Mouse (Mus musculus): ENCODE results near the gene Ppp1cb.

Gene Ppp1cb

DNA sequence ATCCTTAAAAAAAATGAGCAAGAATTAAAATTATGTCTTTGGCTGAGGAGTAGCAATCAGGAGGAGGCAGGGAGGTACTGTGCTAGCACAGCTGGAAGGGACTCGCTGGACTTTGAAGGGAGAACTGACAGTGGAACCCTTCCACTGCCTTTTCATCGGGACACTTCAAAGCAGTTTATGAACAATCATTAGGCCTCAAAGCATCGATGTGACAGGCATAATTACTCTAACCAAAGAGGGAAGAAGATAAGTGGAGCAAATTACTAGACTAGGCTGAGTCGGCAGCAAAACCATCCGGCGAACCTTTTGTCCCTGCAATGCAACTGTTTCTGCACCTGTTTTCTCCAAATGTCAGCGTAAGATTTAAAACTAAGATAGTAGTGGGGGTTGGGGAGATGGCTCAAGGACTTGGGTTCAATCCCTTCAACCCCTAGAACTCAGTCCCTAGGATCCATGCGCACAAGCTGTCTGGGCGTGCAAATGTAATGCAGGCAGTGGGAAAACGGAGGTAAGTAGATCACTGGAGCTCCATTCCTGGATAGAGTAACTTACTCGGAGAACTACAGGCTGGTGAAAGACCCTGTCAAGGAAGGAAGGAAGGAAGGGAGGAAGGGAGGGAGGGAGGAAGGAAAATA lies 13.2 kb upstream of the Ppp1cb start:
- DNase-seq = no peak

DNA sequence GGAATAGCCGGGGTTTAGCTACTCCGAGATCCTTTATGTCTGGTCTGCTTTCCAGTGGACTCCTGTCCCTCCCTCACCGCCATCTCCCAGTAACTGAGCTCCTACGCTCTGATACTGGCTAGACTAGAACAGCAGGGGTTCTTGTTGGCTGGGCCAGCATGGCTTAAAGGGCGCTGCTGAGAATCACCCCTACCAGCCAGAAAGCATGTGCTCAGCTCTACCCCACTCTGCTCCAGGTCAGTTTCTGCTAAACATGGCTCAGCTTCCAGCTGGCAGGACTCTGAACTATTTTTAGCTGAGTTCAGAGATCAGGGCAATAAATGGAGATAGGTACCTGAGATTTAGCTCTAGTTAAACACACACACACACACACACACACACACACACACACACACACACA lies 12.2 kb upstream of the Ppp1cb start:
- DNase-seq = no peak

GRCm38 (mm10) chr5:32446810-32447209 lies 11.8 kb upstream of the Ppp1cb start:
- no peak for DNase-seq

- peak in 1 of 2 experiments; percentile 37 for DNase-seq
Measured at GRCm38 (mm10) chr5:32459251-32459881, 723 bp downstream of the Ppp1cb start.

- DNase-seq = peak in 1 of 2 experiments; percentile 13
Measured at GRCm38 (mm10) chr5:32459882-32460751, 1.5 kb downstream of the Ppp1cb start.

- DNase-seq = no peak
Measured at GRCm38 (mm10) chr5:32460973-32461372, 2.3 kb downstream of the Ppp1cb start.

DNA sequence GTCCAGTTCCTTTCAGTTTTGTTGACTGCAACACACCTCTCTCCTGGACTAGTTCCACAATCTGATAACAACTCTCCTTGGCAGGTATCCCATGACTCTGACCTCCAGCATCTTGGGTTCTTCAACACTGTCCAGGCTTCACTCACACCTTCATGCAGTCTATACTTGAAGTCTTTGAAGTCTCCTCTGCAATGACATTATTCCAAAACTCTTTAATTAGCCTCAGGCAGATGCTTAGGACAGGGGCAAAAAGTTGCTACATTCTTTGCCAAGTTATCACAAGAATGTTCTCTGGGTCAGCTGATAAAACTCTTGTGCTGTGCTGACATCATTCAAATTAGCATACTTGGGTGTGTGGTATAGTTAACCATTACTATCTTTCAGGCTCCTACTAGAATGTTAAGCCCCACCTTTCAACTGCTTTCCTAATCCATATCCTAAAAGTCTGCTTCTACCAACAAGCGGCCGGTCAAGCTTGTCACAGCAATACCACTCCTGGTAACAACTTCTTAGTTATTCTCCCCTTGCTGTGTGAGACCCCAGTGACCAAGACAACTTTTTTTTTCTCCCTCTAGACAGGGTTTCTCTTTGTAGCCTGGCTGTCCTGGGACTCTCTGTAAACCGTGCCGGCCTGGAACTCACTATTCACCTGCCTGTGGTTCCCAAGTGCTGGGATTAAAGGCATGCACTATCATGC lies 13.8 kb downstream of the Ppp1cb start:
- DNase-seq = no peak

DNA sequence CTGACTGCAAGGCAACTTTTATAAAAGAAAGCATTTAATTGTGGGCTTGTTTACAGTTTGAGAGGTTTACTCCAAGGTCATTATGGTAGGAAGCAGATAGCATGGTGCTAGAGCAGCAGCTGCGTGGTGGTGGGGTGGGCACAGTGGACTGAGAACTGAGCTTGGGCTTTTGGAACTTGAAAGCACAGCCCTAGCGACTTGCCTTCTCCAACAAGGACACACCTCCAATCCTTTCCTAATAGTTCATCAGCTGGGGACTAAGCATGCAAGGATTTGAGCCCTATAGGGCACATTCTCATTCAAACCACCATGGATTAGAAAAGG lies 14.3 kb downstream of the Ppp1cb start:
- no peak for DNase-seq

DNA sequence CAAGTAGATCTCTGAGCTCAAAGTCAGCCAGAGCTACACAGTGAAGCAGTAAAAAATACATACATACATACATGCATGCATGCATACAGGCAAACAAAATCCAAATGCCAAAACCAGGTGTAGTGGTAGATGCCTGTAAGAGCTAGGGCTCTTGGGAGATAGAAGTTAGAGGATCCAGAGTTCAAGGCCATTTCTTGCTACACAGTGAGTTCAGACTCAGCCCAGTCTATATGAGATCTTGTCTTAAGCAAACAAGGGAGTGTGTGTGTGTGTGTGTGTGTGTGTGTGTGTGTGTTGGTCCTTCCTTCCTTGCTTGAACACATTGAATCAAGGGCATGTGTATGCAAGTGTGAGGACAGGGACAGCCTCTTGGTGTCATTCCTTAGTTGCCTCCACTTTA lies 17.9 kb downstream of the Ppp1cb start:
- no peak for DNase-seq

GRCm38 (mm10) chr5:32478972-32479371 lies 20.3 kb downstream of the Ppp1cb start:
- no peak for DNase-seq

DNA sequence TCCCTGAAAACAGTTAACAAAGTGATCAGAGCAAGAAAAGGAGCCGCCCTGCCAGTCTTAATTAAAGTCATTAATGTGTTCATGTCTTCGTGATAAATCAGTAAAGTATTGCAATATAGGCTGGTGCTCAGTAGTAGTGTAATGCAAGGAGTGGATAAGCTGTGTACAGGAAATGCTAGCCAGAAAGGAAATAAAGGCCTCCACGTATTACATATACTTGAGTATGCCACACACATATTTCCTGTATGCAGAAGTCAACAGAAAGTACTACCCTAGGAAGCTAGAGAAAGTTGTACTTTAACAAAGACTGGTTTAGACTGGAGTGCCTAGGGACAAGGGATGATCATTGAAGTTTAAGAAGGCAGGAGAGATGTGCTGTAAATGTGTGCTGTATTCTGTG lies 26.8 kb downstream of the Ppp1cb start:
- no peak for DNase-seq

DNA sequence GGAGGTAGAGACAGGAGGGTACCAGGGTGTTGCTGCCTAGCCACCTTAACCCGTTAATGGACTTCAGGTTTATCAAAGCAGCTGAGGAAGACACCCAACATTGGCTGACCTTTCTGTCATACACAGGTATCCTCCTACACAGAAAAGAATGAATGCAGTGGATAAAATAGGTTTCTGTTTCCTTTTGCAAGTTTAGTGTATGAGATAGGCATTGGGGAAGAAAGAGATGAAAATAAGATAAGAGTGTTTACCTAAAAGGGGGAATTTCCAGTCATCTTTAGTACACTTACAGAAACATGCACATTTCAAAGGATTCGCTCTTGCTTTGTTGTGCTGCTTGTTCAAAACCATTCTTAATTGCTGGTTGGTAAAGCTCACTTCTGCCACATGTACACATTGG lies 29.4 kb downstream of the Ppp1cb start:
- no peak for DNase-seq

GRCm38 (mm10) chr5:32494084-32494700 lies 35.5 kb downstream of the Ppp1cb start:
- DNase-seq = no peak

DNA sequence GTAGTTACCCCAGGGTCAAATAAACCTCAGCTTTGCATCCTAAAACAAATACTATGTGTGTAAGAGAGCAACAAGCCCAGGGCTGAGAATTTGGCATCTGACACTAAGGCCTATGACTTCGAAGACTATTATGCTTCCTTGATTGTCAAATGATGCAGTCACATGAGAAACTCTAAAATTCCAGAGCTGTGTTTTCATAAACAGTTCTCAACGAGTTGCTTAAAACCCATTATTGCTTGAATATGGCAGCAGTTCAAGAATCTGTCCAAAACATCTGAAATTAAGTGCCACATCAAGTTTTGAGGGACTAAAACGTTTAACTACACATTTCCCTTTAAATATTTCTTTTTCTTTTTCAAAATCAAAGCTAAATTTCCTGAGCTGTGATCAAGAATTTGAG lies 50.1 kb downstream of the Ppp1cb start:
- no peak for DNase-seq

DNA sequence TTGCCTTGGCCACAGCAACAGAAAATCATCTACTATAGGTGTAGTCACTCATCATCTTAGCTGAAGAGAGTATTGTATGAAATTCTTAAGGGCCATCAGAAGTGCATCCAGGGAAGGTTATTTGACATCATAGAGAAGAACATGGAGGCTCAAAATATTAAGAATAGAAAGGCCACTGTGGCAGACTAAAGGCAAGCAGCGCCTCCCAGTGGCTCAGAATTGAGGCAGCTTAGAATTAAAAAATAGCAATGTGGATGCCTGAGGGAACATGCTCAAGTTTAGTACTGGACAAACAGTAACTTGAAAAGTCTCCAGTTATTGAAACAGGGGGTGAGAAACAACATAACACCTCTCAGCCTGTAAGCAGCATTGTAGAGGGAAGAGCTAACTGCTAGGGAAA lies 61.7 kb downstream of the Ppp1cb start:
- DNase-seq = peak in 1 of 2 experiments; percentile 3

GRCm38 (mm10) chr5:32549449-32549848 lies 90.8 kb downstream of the Ppp1cb start:
- no peak for DNase-seq

DNA sequence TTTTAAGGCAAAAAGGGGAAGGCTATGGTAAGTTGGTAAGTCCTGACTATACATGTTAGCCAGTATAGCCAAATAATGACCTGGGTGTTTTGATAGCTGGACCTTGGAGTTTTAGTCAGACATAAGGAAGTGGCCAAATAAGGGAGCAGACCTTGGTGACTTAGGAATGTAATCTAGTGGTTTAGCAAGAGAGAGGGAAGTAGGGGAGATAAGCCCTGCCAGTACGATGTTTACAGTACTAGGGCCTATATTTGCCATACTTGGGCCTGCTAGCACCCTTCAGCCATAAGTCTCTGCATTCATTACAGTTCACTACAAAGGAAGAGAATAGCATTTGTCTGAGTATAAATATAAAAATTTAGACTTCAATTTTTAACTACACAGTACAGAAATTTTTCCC lies 106.1 kb downstream of the Ppp1cb start:
- no peak for DNase-seq

Data from thymus, adult 18-20 months (tissue).